Mouse (Mus musculus) layer of hippocampus, adult 9-10 months (tissue): ENCODE data around the gene D330020A13Rik.
"Not testable (repeated sequence)": the region's sequence is repeated elsewhere in the genome, so short reads cannot be mapped to it uniquely, and the experiment has no call there.

Source experiments
- DNase-seq: peaks from one replicate; pipeline ENCODE4 v3.0.0; 2022; ENCODE audit warnings: low spot score

Gene D330020A13Rik

DNA sequence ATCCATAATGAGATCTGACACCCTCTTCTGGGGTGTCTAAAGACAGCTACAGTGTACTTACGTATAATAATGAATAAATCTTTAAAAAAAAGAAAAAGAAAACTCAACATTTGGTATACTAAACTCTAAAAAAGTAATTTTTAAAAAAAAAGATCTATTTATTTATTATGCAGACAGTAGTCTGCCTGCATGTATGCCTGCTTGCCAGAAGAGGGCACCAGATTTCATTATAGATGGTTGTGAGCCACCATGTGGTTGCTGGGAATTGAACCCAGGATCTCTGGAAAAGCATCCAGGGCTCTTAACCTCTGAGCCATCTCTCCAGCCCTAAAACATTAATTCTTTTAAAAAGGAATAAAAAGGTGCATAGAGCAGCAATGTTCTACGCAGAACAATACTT lies 2.4 kb downstream of the D330020A13Rik start:
- DNase-seq, result not testable (repeated sequence)

DNA sequence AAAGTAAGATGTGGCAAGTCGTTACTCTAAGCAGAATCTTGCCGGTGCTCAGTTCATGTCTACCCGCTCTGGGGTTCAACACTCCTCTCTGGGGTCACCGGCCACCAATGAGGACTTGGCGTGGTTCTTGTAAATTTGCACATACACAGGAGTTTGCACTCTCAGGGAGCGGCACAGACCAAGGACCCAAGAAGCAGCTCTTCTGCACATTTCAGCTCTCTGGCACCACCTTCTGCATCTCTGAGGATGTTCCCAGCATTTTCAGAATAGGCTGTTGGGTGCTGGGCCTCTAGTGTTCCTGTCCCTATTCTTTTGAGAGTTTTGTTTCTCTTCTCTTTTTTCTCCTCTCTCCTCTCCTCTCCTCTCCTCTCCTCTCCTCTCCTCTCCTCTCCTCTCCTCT lies 7.0 kb downstream of the D330020A13Rik start:
- peak; percentile 45 for DNase-seq

DNA sequence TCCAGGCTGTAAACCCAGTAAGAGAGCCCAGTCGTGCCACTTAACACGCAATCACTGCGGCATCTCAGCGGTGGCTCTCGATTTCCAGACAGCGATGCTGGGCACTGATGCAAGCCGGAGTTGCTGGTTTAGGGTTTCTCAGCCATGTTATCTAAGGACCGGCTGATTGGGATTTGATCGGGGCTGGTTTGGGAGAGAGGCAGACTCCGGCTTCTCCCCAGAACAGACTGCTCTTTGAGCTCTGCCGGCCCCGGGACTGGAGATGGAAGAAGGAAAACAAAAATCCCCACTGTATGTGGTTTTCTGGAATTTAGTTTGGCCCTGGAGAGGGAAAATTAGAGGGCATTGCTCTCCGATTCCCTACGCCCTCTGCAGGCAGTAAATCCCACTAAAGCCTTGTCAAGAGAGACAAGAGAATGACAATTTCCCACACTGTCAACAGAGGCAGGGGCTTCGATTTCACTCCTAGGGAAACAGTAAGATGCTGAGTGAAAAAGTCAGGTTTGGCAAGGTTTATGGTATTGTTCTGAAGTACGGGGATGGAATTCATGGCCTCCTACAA lies 8.7 kb downstream of the D330020A13Rik start:
- no peak for DNase-seq

GRCm38 (mm10) chr6:120306859-120307594 lies 12.9 kb downstream of the D330020A13Rik start:
- no peak for DNase-seq

DNA sequence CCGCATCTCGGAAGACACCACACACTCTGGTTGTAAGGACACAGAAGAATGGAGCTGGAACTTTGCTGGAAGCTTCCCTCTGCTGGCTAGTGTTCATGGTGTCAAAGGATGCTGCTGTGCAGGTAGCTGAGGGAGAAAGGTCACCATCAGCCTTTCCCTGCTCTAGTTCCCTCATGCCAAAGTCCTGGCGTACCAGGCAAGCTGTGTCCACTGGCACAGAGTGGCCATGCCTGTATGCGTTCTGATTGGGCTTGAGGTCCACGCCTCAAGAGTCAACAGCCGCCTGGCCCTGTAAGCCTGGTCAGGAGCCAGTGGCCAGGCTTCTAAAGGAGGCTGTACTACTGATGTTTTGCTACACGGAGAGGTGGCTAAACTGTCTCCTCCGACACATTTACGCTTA lies 15.2 kb downstream of the D330020A13Rik start:
- no peak for DNase-seq

DNA sequence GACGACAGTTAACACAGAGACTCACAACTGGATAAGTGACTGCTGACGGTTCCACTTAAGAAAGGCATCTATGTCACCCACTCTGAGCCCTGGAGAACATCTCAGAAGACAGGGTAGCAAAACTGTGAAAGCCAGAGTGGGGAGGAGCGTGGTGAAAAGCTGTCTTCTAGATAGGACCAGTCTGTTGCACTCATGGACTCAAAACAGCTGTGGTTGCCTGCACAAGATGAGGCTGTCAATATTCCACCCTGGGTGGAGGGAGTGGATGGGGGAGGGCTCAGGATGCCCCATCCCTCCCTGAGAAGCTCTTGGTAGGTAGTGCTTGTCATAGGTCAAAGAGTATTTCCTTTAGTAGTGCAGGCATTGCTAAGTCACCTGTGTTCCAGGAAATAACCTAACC lies 15.6 kb downstream of the D330020A13Rik start:
- no peak for DNase-seq

DNA sequence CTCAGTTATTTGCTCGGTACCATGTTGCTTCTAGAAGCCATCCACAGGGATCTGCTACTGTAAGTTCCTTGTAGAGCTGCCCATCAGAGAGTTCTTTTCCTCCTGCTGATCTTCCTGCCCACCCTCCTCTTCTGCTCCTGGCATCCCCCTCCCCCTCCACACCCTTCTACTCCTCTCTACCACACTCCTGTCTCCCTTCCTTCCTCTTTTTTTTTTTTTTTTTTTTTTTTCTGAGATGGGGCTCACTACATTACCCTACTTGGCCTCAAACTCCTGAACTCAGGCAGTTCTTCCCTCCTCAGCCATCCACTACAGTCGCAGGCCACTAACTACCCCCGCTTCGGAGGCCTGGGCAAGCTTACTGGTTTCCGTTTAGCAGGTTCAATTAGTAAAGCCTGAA lies 18.3 kb downstream of the D330020A13Rik start:
- no peak for DNase-seq

DNA sequence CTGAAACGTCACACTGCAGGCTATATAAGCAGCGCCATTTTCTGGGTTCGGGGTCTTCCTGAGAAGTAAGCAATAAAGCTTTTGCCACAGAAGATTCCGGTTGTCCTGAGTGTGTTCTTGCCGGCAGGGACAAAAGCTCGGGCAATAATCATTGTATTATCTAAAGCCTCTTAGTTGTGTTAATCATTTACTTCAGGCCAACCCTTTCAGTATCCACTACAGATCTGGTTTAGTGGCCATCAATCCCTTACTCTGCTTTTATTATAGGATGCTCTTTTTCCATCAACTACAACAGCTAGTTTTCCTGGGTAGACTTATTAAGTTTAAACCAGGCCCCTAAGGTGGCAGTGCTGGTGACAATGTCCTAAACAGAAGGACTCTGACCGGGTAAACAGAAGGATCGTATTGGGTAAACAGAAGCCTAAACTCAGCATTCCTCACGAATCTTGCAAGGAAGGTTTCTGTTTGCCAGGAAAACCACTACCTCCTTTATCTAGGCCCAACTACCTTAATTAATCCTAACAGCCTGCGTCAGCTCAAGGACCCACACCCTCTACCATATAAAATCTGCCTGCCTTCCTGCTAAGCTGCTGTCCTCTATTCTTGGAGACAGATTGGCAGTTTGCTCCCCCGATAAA lies 24.3 kb downstream of the D330020A13Rik start:
- no peak for DNase-seq

GRCm38 (mm10) chr6:120319129-120319528 lies 25.0 kb downstream of the D330020A13Rik start:
- DNase-seq, result no peak

DNA sequence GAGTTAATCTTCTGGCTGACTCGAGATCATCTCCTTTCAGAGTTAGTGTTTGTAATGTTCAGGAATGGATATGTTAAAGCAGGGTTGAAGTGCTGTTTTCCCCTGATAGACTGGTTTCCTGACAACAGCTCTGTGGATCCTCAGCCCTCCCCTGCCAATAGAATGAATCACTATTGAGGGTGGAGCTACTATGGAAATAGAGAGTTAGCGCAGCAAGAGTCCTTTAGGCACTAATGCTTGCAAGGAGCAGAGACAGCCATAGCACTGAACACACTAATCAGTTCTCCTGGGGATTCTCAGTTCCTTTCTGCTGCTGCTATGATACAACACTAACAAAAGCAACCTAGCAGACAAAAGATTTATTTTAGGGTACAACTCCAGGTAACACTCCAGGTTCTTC lies 26.2 kb downstream of the D330020A13Rik start:
- DNase-seq, result no peak

- peak; percentile 37 for DNase-seq
Measured at GRCm38 (mm10) chr6:120324295-120324927, 30.2 kb downstream of the D330020A13Rik start.

- DNase-seq, result no peak
Measured at GRCm38 (mm10) chr6:120332351-120332750, 38.2 kb downstream of the D330020A13Rik start.

DNA sequence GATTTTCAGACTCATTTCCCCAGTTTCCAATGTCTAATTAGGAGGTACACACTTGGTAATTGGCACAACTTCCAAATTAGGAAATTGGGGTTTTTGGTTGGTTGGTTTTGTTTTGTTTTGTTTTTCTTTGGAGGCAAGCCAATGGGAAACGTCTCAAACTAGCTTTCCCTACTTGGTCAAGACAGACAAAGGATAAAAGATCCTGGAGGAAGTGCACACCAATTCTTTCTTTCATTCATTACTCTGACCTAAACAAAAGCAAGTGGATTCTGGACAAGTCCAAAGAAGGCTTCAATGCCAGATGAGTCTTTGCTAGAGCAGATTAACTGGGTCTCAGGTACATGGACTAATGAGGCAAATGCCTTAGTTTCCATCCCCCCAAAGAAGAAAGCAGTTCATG lies 49.8 kb downstream of the D330020A13Rik start:
- no peak for DNase-seq
